Mouse (Mus musculus) brain, embryonic 14.5 days (tissue): ENCODE measurements around the gene Pex6.

Experiments used
- CTCF ChIP-seq: fragments of 200-500 bp; IDR thresholded peaks from 2 replicates; pipeline ENCODE4 v1.5.1; 2012; ENCODE audit warnings: inconsistent platforms, mild to moderate bottlenecking, moderate library complexity, borderline replicate concordance; ENCODE audit not compliant: insufficient read depth, insufficient read length; ENCODE audit errors: extremely low read depth
- POLR2A ChIP-seq: fragments of 200-500 bp; IDR thresholded peaks from 2 replicates; pipeline ENCODE4 v1.6.1; 2012; ENCODE audit warnings: mild to moderate bottlenecking, inconsistent platforms, borderline replicate concordance; ENCODE audit not compliant: poor library complexity, insufficient read depth, insufficient read length, severe bottlenecking; ENCODE audit errors: extremely low read depth

DNA sequence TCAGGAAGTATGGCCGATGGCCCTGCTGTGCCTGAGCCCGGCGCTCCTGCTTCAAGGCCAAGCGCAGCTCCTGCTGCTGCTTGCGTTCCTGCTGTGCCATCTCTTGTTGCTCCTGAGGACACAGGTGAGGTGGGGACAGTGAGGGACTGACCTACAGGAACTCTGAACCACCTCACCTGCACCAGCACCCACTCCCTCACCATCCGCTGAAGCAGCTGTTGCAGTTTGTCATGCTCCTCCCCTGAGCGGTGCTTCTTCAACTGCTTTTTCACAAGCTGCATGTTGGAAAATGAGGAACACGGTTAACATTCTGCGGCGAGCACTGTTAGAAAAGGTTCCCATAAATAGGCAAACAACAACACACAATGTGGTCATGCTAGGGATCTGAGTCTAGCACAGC lies 41.4 kb upstream of the Pex6 start:
- TF ChIP-seq CTCF (no peak), POLR2A (no peak)
